Mouse (Mus musculus) liver, postnatal 0 days (tissue): ENCODE measurements around the gene Gm17364.

Experiments used
- CTCF ChIP-seq: sonication (generic); IDR thresholded peaks from 2 replicates; pipeline ENCODE4 v1.5.1; 2016; ENCODE audit warnings: antibody characterized with exemption, low read depth
- EP300 ChIP-seq: IDR thresholded peaks from 2 replicates; pipeline ENCODE4 v1.6.1; 2016; ENCODE audit warnings: antibody characterized with exemption, low read depth, mild to moderate bottlenecking

DNA sequence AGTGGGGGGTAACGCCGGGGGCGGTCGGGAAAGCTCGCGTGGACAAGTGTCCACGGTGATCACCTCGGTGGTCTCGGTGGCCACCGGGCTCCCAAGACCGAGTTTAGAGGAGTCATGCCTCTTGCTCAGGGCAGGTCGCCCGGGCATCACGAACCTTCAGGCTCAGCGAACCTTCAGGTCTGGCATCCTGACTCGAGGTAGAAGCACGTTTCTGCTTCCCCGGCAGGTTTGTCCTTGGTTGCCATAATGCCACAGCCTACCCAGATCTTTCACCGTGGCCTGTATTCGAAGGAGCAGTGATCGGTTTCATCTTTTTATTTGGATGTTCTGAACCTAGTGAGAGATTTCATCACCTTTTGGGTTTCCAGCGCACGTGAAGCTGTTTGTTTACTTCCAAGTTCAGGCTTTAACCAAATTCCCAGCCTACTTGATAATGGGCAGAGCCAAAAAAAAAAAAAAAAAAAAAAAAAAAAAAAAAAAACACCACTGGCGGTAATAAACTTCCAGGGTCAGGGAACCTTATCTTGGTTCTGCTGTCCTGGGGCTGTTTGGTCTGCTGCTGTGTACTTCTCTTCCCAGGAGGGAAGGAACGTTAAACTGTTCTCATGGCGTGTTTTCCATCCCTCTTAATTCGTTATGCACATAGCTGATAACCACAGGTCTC lies 23.3 kb downstream of the Gm17364 start:
- TF ChIP-seq CTCF (no peak), EP300 (no peak)
